Mouse (Mus musculus) left cerebral cortex, adult 8-10 months (tissue): Measurements from ENCODE around the gene Slc22a6. TPM values are rescaled to one million over a fixed set of nuclear protein-coding genes. Genes with fewer than 3 reads are reported as not detected.

Source experiments
- total RNA-seq, 4 experiments: library from RNA; stranded (reverse); gene quantifications; 2 replicates each; pipeline ENCODE4 v1.2.4; 2022

Slc22a6 gene
- total RNA-seq, 4 experiments from 2014 or later, result 6.6 to 8.6 (median 7.8) TPM

Other genes starting within 250 kb of the Slc22a6 start
- not detected for gene Slc22a30, start 212.9 kb upstream of the Slc22a6 start, total RNA-seq
- 10 to 100 TPM; 11.5 to 15.9 (median 14.1) TPM for gene Slc22a8, start 26.8 kb upstream of the Slc22a6 start, total RNA-seq
- 100 to 1,000 TPM; 131 to 142 (median 136) TPM for gene Chrm1, start 45.8 kb downstream of the Slc22a6 start, total RNA-seq
- gene Slc3a2, start 105.3 kb downstream of the Slc22a6 start, total RNA-seq, result 100 to 1,000 TPM; 147 to 155 (median 150) TPM
- gene Wdr74, start 117.8 kb downstream of the Slc22a6 start, total RNA-seq, result 10 to 100 TPM; 43.0 to 47.5 (median 45.1) TPM
- gene 1700092M07Rik, start 122.7 kb downstream of the Slc22a6 start, total RNA-seq, result 1 to 10 TPM in 2 of 4 experiments, not detected in 2; 1.4 to 2.0 TPM
- gene Stx5a, start 123.4 kb downstream of the Slc22a6 start, total RNA-seq, result 10 to 100 TPM; 59.6 to 66.4 (median 65.6) TPM
- gene Nxf1, start 139.0 kb downstream of the Slc22a6 start, total RNA-seq, result 10 to 100 TPM; 77.1 to 88.0 (median 80.2) TPM
- 10 to 100 TPM; 58.9 to 78.6 (median 67.2) TPM for gene Tmem223, start 153.0 kb downstream of the Slc22a6 start, total RNA-seq
- gene Tmem179b, start 156.4 kb downstream of the Slc22a6 start, total RNA-seq, result 10 to 100 TPM; 11.3 to 14.6 (median 12.4) TPM
- gene Taf6l, start 168.4 kb downstream of the Slc22a6 start, total RNA-seq, result 10 to 100 TPM; 13.7 to 18.1 (median 15.9) TPM
- 100 to 1,000 TPM; 107 to 116 (median 109) TPM for gene Polr2g, start 180.5 kb downstream of the Slc22a6 start, total RNA-seq
- gene Zbtb3, start 184.5 kb downstream of the Slc22a6 start, total RNA-seq, result 1 to 10 TPM; 4.9 to 7.3 (median 5.8) TPM
- gene Ttc9c, start 201.3 kb downstream of the Slc22a6 start, total RNA-seq, result 10 to 100 TPM; 38.5 to 40.8 (median 39.2) TPM
- 100 to 1,000 TPM; 113 to 120 (median 118) TPM for gene Hnrnpul2, start 202.0 kb downstream of the Slc22a6 start, total RNA-seq
- gene AC129217.1, start 211.7 kb downstream of the Slc22a6 start, total RNA-seq, result not detected
- gene Bscl2, start 219.4 kb downstream of the Slc22a6 start, total RNA-seq, result 100 to 1,000 TPM; 100 to 111 (median 105) TPM
- gene Gng3, start 221.2 kb downstream of the Slc22a6 start, total RNA-seq, result 100 to 1,000 TPM; 153 to 200 (median 171) TPM
- gene Lrrn4cl, start 232.7 kb downstream of the Slc22a6 start, total RNA-seq, result 1 to 10 TPM in 2 of 4 experiments, under 1 TPM in 2; 0.68 to 1.5 (median 0.96) TPM